Mouse (Mus musculus) midbrain, embryonic 14.5 days (tissue): ENCODE data around the gene Gm7029. TPM values are rescaled to one million over a fixed set of nuclear protein-coding genes. Genes with fewer than 3 reads are reported as not detected.
"Not testable (repeated sequence)": the region's sequence is repeated elsewhere in the genome, so short reads cannot be mapped to it uniquely, and the experiment has no call there.

Experiments
- ATAC-seq: fragments of 200-750 bp; cut with Nextera tagmentation; 2 replicates; pipeline ENCODE4 v1.8.0; 2017; ENCODE audit warnings: moderate number of reproducible peaks, moderate library complexity; ENCODE audit not compliant: low FRiP score, low TSS enrichment
- DNase-seq: peaks from one replicate; pipeline ENCODE4 v3.0.0-alpha.2; 2015
- H3K27ac ChIP-seq: fragments of 300-500 bp; sonication (generic); replicated peaks from 2 replicates; pipeline ENCODE4 v1.5.1; 2014; ENCODE audit warnings: mild to moderate bottlenecking, low read depth, low read length, moderate library complexity
- H3K27me3 ChIP-seq: fragments of 300-500 bp; sonication (generic); 2 replicates; pipeline ENCODE4 v1.6.1; 2014; ENCODE audit warnings: low read length, control low read depth, mixed read lengths; ENCODE audit not compliant: control insufficient read depth, insufficient read depth
- H3K36me3 ChIP-seq: fragments of 300-500 bp; sonication (generic); 2 replicates; pipeline ENCODE4 v1.6.1; 2014; ENCODE audit warnings: low read length, control low read depth; ENCODE audit not compliant: control insufficient read depth, insufficient read depth
- H3K4me1 ChIP-seq: fragments of 300-500 bp; sonication (generic); 2 replicates; pipeline ENCODE4 v1.6.1; 2014; ENCODE audit warnings: mild to moderate bottlenecking, antibody characterized with exemption, low read length, control low read depth; ENCODE audit not compliant: control insufficient read depth, insufficient read depth
- H3K4me2 ChIP-seq: fragments of 300-500 bp; sonication (generic); 2 replicates; pipeline ENCODE4 v1.6.1; 2014; ENCODE audit warnings: mild to moderate bottlenecking, low read length, moderate library complexity
- H3K4me3 ChIP-seq: fragments of 300-500 bp; sonication (generic); replicated peaks from 2 replicates; pipeline ENCODE4 v1.5.1; 2014; ENCODE audit warnings: low read depth, low read length
- H3K9ac ChIP-seq: fragments of 300-500 bp; sonication (generic); replicated peaks from 2 replicates; pipeline ENCODE4 v1.6.1; 2014; ENCODE audit warnings: mild to moderate bottlenecking, low read length, moderate library complexity
- H3K9me3 ChIP-seq: fragments of 300-500 bp; sonication (generic); 2 replicates; pipeline ENCODE4 v1.6.1; 2016; ENCODE audit warnings: low read length, control low read depth, mixed read lengths; ENCODE audit not compliant: control insufficient read depth
- WGBS: fragments of 180-500 bp; shearing (Covaris S2); extraction: QIAGEN DNeasy Blood & Tissue Kit; methylation state at CpG from one replicate; pipeline ENCODE4 v1.1.7; 2014; 5-methylcytosine and 5-hydroxymethylcytosine counted together
- polyA plus RNA-seq: library from polyadenylated mRNA; unstranded; fragments of >200 nt; fragmentation: Nextera tagmentation; extraction: Ambion mirVana; gene quantifications from 2 replicates; pipeline ENCODE4 v1.2.1, GENCODE M21; 2014

Gm7029 gene
- polyA plus RNA-seq, 1 experiment from 2014 or later = not detected

- not testable (repeated sequence) for H3K9ac ChIP-seq, H3K4me1 ChIP-seq, H3K27me3 ChIP-seq, H3K4me3 ChIP-seq, H3K27ac ChIP-seq, H3K9me3 ChIP-seq, DNase-seq, H3K36me3 ChIP-seq, H3K4me2 ChIP-seq, ATAC-seq
Observed at GRCm38 (mm10) chr17:33888230-33888629, 14.6 kb downstream of the Gm7029 start.

- peak; percentile 29; the same call in 1 of the 2 replicates for ATAC-seq
- not testable (repeated sequence) for H3K4me1 ChIP-seq, H3K27ac ChIP-seq, H3K36me3 ChIP-seq, H3K9me3 ChIP-seq, DNase-seq, H3K27me3 ChIP-seq
- peak overlapping the region; percentile 45; the same call in 1 of the 2 replicates for H3K9ac ChIP-seq
- peak overlapping the region; percentile 54 for H3K4me3 ChIP-seq
- under 1% methylated on average over 44 of the region's 44 CpGs for WGBS
- H3K4me2 ChIP-seq = peak overlapping the region; percentile 67
Observed at GRCm38 (mm10) chr17:33889941-33890532, 16.4 kb downstream of the Gm7029 start.

- Histone ChIP-seq H3K4me2 (peak within 1 kb of the TSS; percentile 67), H3K4me1 (no peaks in the 10 kb centered on the region), H3K9me3 (no peaks in the 10 kb centered on the region), H3K4me3 (peak within 1 kb of the TSS; percentile 54), H3K36me3 (no peaks in the 10 kb centered on the region), H3K9ac (peak within 1 kb of the TSS; percentile 45; the same call in 1 of the 2 replicates), H3K27ac (no peak within 1 kb of the TSS), H3K27me3 (no peaks in the 10 kb centered on the region)
- under 1% methylated on average over 49 of the region's 49 CpGs for WGBS
- peak; percentile 99 for DNase-seq
- peak; percentile 100 for ATAC-seq
Observed at GRCm38 (mm10) chr17:33890533-33891059, 17.0 kb downstream of the Gm7029 start, which contains the start of gene Kifc1. Gene Kifc1, minus strand, starts transcription at chr17:33890661.

DNA sequence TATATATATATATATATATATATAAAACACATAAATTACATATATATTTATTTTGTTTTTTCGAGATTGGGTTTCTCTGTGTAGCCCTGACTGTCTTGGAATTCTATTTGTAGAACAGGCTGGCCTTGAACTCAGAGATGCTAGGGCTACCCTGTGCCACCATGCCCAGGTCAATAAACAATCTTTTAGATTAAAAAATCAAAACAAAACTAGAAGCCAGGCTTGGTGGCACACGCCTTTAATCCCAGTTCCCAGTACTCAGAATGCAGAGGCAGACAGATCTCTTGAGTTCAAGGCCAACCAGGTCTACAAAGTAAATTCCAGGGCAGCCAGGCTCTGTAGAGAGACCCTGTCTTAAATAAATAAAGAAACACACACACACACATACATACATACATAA, 17.7 kb downstream of the Gm7029 start:
- H3K27ac ChIP-seq = no peak overlapping the region
- H3K4me2 ChIP-seq = no peak overlapping the region
- no peaks in the 10 kb centered on the region for H3K27me3 ChIP-seq
- H3K36me3 ChIP-seq = no peaks in the 10 kb centered on the region
- no peak for ATAC-seq
- 75% methylated on average over 2 of the region's 2 CpGs for WGBS
- no peak overlapping the region for H3K9ac ChIP-seq
- no peak for DNase-seq
- H3K4me3 ChIP-seq = no peak overlapping the region
- H3K4me1 ChIP-seq = no peaks in the 10 kb centered on the region
- H3K9me3 ChIP-seq = no peaks in the 10 kb centered on the region

DNA sequence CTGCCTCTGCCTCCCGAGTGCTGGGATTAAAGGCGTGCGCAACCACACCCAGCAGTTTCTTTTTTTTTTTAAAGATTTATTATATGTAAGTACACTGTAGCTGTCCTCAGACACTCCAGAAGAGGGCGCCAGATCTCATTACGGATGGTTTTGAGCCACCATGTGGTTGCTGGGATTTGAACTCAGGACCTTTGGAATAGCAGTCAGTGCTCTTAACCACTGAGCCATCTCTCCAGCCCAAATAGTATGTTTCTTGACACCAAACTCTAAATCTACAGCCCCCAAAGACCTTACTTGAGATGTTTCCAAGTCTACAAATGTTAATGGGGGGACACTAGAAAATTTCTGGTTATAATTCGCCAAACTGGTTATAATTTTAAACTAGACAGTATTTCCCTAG, 18.3 kb downstream of the Gm7029 start:
- WGBS = 70% methylated on average over 6 of the region's 6 CpGs
- not testable (repeated sequence) for H3K9me3 ChIP-seq, H3K4me2 ChIP-seq, H3K36me3 ChIP-seq, H3K27me3 ChIP-seq, H3K9ac ChIP-seq, H3K27ac ChIP-seq, H3K4me3 ChIP-seq, DNase-seq, H3K4me1 ChIP-seq, ATAC-seq

DNA sequence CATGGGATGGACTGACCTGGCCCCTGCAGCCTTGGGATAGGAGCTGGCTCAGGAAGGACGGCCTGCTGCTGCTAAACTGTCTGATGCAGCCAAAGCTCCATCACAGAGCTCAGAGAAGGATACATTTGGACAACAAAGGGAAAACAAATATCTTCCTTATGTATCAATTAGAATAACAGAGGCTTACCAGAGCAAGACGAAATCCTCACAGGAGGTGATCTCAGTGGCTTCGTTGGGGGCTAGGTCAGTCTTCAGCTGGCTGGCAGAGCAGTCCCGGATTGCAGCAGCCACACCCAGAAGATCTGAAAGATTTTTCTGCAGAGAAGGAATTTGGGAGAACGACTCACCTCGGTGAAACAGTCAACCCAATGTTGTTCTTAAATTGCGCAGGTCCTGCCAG, 18.8 kb downstream of the Gm7029 start:
- H3K4me1 ChIP-seq = no peaks in the 10 kb centered on the region
- WGBS = 10% methylated on average over 7 of the region's 7 CpGs
- no peak overlapping the region for H3K4me2 ChIP-seq
- ATAC-seq = no peak
- no peaks in the 10 kb centered on the region for H3K36me3 ChIP-seq
- H3K27ac ChIP-seq = no peak overlapping the region
- H3K9me3 ChIP-seq = no peaks in the 10 kb centered on the region
- no peak overlapping the region for H3K9ac ChIP-seq
- DNase-seq = no peak
- no peaks in the 10 kb centered on the region for H3K27me3 ChIP-seq
- no peak overlapping the region for H3K4me3 ChIP-seq

- H3K4me3 ChIP-seq, H3K4me1 ChIP-seq, H3K4me2 ChIP-seq, H3K27me3 ChIP-seq, H3K9me3 ChIP-seq, H3K27ac ChIP-seq, H3K9ac ChIP-seq, H3K36me3 ChIP-seq, DNase-seq, ATAC-seq: not testable (repeated sequence)
- WGBS = 72% methylated on average over 4 of the region's 4 CpGs
Observed at GRCm38 (mm10) chr17:33893011-33893410, 19.4 kb downstream of the Gm7029 start.

- Histone ChIP-seq H3K27me3 (no peaks in the 10 kb centered on the region), H3K9ac (no peak overlapping the region), H3K9me3 (no peaks in the 10 kb centered on the region), H3K4me1 (no peaks in the 10 kb centered on the region), H3K4me2 (no peak overlapping the region), H3K36me3 (no peaks in the 10 kb centered on the region), H3K27ac (no peak overlapping the region), H3K4me3 (no peak overlapping the region)
- DNase-seq = peak; percentile 78
- 42% methylated on average over 6 of the region's 6 CpGs for WGBS
- ATAC-seq = no peak
Observed at GRCm38 (mm10) chr17:33897114-33897794, 23.6 kb downstream of the Gm7029 start.

- not testable (repeated sequence) for H3K9ac ChIP-seq, ATAC-seq, H3K4me2 ChIP-seq, H3K27ac ChIP-seq, H3K9me3 ChIP-seq, H3K4me1 ChIP-seq, H3K27me3 ChIP-seq, DNase-seq, H3K36me3 ChIP-seq, H3K4me3 ChIP-seq
- 89% methylated on average over 4 of the region's 4 CpGs for WGBS
Observed at GRCm38 (mm10) chr17:33898193-33898592, 24.6 kb downstream of the Gm7029 start.
